Mouse (Mus musculus): Measurements from ENCODE around the gene Rai14. TPM values are rescaled to one million over a fixed set of nuclear protein-coding genes. Genes with fewer than 3 reads are reported as not detected.

Rai14 gene
- total RNA-seq, 2 experiments from 2014 or later, result 1.6 to 2.5 TPM

- no peak for ATAC-seq (ENCODE audit: poor library complexity, severe bottlenecking)
Measured at GRCm38 (mm10) chr15:10655151-10655905, 59.1 kb downstream of the Rai14 start.

- ATAC-seq (ENCODE audit: poor library complexity, severe bottlenecking), result no peak
Measured at GRCm38 (mm10) chr15:10654696-10655095, 59.7 kb downstream of the Rai14 start.

- ATAC-seq (ENCODE audit: poor library complexity, severe bottlenecking), result no peak
Measured at GRCm38 (mm10) chr15:10652931-10653475, 61.4 kb downstream of the Rai14 start.

GRCm38 (mm10) chr15:10648372-10649109 lies 65.9 kb downstream of the Rai14 start:
- ATAC-seq (ENCODE audit: poor library complexity, severe bottlenecking), result no peak

GRCm38 (mm10) chr15:10646297-10646696 lies 68.1 kb downstream of the Rai14 start:
- no peak for ATAC-seq (ENCODE audit: poor library complexity, severe bottlenecking)

- ATAC-seq (ENCODE audit: poor library complexity, severe bottlenecking), result no peak
Measured at GRCm38 (mm10) chr15:10645101-10645500, 69.3 kb downstream of the Rai14 start.

GRCm38 (mm10) chr15:10643819-10644218 lies 70.6 kb downstream of the Rai14 start:
- no peak for ATAC-seq (ENCODE audit: poor library complexity, severe bottlenecking)

- no peak for ATAC-seq (ENCODE audit: poor library complexity, severe bottlenecking)
Measured at GRCm38 (mm10) chr15:10643224-10643623, 71.2 kb downstream of the Rai14 start.

GRCm38 (mm10) chr15:10642419-10642818 lies 72.0 kb downstream of the Rai14 start:
- no peak for ATAC-seq (ENCODE audit: poor library complexity, severe bottlenecking)

GRCm38 (mm10) chr15:10640721-10641120 lies 73.7 kb downstream of the Rai14 start:
- ATAC-seq (ENCODE audit: poor library complexity, severe bottlenecking), result no peak

- no peak for ATAC-seq (ENCODE audit: poor library complexity, severe bottlenecking)
Measured at GRCm38 (mm10) chr15:10637251-10637793, 77.1 kb downstream of the Rai14 start.

- ATAC-seq (ENCODE audit: poor library complexity, severe bottlenecking), result no peak
Measured at GRCm38 (mm10) chr15:10636844-10637243, 77.6 kb downstream of the Rai14 start.

GRCm38 (mm10) chr15:10635121-10635520 lies 79.3 kb downstream of the Rai14 start:
- ATAC-seq (ENCODE audit: poor library complexity, severe bottlenecking), result no peak

GRCm38 (mm10) chr15:10634176-10634575 lies 80.2 kb downstream of the Rai14 start:
- ATAC-seq (ENCODE audit: poor library complexity, severe bottlenecking), result no peak

- no peak for ATAC-seq (ENCODE audit: poor library complexity, severe bottlenecking)
Measured at GRCm38 (mm10) chr15:10633381-10633780, 81.0 kb downstream of the Rai14 start.

- no peak for ATAC-seq (ENCODE audit: poor library complexity, severe bottlenecking)
Measured at GRCm38 (mm10) chr15:10632581-10632980, 81.8 kb downstream of the Rai14 start.

GRCm38 (mm10) chr15:10632060-10632459 lies 82.4 kb downstream of the Rai14 start:
- no peak for ATAC-seq (ENCODE audit: poor library complexity, severe bottlenecking)

- no peak for ATAC-seq (ENCODE audit: poor library complexity, severe bottlenecking)
Measured at GRCm38 (mm10) chr15:10631541-10631940, 82.9 kb downstream of the Rai14 start.

- no peak for ATAC-seq (ENCODE audit: poor library complexity, severe bottlenecking)
Measured at GRCm38 (mm10) chr15:10628980-10629346, 85.5 kb downstream of the Rai14 start.

- no peak for ATAC-seq (ENCODE audit: poor library complexity, severe bottlenecking)
Measured at GRCm38 (mm10) chr15:10628131-10628979, 86.1 kb downstream of the Rai14 start.
